Mouse (Mus musculus) lung, postnatal 36 days (tissue): ENCODE data around the gene Timp3.

ENCODE experiments used
- DNase-seq: peaks from one replicate; pipeline ENCODE4 v3.0.0; 2022; ENCODE audit warnings: mixed read lengths

The Timp3 gene

DNA sequence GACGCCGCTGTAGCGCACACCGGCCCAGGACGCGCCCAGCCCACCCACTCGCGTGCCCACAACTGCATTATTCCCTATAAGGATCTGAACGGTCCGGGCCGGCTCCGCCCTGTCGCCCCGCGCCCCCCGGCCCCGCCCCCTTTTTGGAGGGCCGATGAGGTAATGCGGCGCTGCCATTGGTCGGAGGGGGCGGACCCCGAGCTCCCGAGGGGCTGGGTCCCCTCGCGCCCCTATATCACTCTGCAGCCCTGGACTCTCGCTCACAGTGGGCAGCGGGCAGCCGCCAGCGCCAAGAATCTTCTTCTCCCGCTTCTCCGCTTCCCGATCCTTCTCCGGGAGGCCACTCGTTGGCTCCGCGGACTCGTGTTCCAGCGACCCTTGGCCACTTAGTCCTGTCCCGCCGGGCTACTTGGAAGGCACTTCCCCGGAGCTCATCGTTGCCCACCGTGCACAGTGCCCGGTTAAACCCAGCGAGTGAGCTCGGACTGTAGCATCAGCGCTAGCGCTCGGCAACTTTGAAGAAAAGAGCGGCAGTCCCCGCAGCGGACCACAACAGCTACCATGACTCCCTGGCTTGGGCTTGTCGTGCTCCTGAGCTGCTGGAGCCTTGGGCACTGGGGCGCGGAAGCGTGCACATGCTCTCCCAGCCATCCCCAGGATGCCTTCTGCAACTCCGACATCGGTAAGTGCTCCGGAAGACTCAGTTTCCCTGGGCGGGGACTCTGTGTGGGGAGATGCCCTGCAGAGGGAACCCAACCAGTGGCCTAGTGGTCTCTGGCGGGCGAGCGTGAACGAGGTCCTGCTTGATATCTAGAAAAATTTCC is at the start of gene Timp3:
Timp3 (plus strand) TSS at position 80 of the 824 bp plus-strand sequence.
- DNase-seq: peak; percentile 88

DNA sequence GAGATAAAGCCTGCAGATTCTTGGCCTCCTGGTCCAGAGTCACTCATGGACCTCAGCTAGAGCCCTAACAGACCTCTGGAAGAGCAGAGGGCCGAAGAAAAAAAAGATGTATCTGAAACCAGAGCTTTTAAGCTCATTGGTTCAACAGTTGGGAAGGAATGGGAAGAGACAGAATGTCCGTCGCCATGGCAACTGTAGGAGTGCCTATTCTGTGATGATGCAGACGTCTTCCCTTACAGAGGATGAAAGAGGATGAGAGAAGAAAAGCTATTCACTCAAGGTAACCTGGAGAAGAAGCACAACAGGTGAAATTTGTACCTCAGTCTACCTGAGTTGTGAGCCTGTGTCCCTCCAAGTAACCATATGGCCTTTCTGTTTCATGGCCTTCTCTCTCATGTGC is 44.0 kb upstream of the Timp3 start:
- DNase-seq: no peak

DNA sequence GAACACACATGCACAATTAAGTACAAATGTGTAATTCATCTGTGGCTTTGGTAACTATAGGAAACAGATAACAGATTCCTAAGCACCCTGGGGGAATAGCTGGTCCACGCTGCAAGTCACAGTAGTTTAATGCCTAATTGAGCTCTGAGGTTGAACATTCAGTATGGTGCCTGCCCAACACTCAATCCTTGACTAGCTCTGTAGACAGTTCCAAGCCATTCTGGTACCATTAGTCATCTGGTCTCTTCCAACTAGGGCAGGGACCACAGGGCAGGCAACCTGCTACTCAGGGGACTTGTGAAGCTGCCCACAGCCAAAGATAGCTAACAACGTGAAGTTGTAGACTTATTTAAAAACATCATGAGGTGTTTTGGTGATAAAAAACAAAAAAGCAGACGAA is 43.1 kb upstream of the Timp3 start:
- DNase-seq: no peak

DNA sequence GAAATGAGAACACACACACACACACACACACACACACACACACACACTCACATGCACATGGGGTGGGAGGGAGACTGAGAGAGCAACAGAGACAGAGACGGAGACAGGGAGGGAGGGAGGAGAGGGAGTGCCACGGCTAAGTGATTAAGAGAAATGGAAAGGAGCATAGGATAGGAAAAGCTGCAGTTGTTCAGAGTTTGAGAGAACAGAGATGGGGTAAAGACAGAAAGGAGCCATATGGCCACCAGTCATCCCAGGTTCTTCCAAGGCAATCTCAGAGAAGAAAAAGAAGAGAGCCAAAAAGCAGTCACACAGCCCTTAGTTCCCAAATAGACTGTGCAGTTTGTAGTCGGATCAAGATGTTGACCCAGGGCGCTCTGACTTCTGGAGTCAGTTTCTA is 42.1 kb upstream of the Timp3 start:
- no peak for DNase-seq

DNA sequence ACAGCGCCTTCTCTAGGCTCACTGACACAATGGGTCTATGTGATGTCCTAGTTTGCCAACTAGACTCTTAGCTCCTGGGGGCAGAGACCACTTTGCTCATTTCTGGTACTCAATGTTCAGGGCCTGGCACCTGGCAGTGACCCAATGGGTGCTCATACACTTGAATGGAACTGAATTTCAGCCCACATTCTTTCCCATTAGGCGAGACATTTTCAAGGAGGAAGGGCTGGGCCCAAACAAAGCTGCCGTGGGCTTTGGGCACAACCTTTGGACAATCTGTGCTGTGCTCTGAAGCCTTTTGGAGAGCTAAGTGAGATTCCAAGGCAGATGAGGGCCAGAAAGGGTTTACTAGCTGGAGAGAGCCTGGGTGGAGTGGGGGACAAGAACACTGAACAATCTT is 41.2 kb upstream of the Timp3 start:
- peak; percentile 84 for DNase-seq

DNA sequence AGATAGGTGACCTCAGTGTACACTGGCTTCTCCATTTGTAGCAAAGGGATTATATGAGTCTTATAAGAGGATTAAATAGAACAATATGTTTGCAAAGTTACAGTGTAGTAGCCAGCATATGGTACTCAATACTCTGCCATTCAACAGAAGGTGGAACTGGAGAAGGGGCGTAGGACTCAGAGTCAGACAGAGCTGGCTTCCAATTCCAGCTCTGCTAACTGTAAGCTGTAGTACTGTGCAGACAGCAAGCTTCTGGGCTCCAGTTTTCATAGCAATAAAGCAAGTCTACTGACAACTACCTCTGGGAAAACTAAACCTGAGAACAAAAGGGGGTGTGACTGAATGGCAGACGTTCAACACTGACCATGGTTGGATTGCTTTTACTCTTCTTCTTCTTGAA is 38.4 kb upstream of the Timp3 start:
- DNase-seq: no peak

DNA sequence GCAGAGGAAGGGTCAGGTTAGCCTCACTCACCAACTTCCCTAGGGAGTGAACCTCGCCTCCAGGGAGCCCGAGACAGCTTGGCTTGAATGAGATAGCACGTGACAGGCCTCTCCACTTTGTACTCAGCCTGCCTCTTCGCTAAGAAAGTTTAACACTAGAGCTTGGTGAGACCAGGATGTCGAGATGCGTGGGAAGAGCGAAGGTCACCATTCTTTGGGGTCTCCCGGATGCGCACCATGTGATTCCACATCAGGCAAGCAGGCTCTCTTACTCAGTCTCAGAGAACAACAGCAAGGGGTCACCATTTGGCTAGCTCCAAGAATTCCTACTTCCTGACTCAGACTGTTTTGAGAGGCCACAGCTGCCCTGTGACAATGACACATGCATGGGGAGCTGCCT is 35.6 kb upstream of the Timp3 start:
- DNase-seq: peak; percentile 47

DNA sequence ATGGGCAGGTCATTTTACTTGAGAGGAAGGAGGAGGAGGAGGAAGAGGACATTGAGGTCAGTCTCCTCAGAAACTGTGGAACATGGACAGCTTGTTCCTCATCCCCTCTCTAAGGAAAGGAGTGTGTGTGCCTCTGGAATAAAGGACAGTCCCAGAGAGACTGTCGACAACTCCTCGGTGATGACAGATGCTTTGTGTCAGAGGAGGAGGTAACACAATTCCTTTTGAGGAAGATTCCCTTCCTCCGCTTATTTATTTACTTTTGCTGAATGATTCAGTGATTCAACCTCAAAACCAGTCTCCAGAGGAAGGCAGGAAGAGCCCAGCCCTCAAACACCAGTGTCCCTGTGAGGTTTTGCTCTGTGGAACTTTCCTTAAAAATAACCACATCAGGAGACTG is 29.9 kb upstream of the Timp3 start:
- peak; percentile 44 for DNase-seq

DNA sequence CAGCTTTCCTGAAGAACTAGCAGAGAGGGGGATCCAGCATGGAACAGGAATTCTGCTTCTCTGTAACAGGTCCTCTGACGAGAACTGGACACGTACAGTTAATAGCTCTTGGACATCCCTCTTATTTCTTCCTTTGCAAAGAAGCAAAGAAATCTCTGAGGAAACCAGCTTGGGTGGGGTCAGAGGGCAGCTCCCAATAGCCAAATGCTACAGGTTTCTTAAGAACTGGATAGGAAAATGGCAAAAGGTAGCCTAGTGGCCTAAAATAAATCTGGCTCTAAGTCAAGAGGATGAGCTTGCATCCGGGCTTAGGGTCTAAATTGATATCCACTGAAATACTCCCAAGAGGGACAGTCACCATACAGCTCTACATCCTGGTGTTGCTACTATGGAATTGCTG is 27.3 kb upstream of the Timp3 start:
- no peak for DNase-seq

DNA sequence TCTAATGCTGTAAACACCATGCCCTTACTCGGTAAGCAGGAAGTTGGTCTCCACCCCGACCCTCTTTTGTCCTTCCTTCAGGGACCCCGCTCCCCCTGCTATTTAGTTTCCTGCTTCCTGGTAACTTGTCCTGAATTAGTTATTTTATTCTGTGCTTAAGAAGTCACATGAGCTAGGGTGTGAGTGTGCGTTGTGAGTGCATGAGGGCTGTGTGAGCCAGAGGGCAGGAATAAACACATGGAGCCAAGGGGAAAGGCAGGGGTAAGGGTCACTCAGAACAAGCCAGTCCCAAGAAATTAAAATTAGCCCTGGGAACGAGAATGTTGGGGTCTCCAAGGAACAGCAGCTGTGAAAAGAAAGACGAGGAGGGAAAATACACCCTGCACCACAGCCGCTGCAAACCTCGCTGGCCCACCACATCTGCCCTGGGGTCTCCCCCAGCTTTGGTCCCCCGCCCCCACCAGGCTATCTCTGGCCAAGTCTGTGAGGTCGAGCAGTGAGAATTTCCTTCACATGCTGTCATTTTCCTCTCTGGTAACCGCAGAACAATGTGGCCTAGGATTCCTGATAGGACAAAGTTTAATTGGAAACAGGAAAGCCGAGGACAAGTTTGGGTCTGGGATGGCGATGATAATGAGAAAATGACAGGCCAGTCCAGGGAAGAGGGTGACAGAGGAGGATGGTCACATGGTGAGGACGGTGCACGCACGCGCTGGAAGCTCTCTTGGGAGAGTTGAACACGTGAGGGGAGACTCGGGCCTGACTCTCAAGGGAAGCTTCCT is 26.6 kb upstream of the Timp3 start:
- DNase-seq: peak; percentile 78

DNA sequence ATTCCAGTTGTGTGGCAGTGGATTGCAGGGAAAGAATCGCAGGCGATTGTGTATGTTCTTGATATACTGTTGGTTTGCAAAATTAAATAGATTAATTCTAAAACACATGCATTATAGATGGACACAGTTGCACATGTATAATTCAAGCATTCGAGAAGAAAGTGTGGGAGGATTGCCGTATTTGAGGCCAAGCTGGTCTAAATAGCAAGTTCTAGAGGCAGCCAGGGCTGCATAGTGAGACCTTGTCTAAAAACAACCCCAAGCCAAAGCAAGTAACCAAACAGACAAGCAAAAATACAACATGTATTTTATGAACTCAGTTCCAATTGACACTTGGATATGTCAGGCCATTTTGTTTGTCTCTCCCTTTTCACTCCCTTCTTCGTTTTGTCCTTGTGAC is 24.6 kb upstream of the Timp3 start:
- no peak for DNase-seq

DNA sequence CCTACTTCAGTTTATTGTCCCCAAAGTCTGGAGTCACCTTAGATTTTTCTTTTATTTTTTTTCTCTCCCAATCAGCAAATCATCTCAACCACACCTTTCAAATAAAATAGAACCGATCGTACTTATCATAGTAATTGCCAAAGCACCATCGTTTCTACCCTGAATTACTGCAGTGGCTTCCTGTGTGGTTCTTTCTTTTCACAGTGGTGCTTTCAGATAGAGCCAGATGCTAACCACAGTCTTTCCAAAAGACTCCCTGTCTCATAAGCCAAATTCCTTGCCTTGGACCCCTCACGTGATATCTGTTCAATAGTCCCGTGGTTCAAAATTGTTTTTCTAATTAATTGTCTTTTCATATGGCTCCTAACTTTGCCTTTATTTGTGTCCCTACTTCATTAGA is 22.8 kb upstream of the Timp3 start:
- DNase-seq: no peak

DNA sequence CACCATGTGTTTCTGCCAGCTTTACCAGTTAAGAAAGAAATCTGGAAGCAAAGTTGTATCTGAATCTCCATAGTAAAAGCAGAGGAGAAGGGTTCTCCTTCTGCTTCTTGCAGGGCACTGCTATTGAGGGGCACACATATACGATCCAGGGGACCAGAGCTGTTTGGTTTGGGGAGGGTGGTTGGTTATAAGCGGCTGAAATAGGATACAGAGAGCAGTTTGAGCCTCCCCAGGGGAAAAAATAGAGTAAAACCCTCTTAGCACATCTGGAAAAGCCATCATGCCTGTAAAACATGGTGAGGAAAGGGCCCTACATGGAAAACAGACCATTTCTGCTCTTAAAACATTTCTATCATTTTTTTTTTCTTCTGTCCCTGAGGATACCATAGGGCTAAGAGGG is 21.7 kb upstream of the Timp3 start:
- DNase-seq: no peak

DNA sequence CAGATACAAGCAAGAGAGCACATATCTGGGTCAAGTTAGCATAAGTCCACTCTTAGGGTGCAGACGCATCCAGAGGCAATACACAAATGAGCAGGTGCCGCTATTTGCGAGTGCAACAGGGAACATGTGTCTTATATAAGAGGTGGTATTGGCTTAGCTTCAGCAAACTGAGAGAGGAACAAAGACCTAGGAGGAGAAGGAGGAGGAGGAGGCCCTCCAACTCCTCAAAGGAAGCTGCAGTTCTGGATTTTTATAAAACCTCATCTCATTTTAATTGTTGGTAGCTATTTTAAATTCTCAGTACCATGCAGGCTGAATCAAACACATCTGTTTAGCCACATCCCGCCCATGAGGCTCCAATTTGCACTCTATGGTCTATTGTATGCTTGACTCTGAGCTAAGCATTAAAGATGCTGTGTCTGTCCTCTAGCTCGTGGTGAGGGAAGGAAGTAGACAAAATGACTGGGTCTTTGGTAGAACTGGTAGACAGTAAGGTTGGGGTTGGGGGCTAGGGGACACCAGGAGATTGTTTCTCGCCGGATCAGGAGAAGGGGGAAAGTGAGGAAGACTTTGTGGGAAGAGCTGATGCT is 20.5 kb upstream of the Timp3 start:
- no peak for DNase-seq

DNA sequence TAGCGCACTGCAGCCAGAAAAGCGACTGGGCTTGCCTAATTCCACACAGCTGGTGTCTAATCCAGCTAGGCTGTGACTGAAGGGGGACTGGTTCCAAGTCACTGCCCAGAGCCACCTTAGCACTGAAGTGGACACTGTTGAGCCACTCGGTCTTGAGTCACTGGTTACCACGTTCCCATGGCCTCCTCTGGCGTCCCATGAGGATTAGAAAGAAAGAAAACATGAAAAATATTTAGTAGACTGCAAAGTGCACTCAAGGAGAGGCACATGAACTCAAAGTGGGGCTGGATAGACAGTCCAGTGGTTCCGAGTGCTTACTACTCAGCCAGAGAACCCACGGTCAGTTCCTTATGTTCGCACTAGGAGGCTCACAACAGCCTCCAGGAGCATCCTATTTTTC is 18.9 kb upstream of the Timp3 start:
- peak; percentile 70 for DNase-seq

DNA sequence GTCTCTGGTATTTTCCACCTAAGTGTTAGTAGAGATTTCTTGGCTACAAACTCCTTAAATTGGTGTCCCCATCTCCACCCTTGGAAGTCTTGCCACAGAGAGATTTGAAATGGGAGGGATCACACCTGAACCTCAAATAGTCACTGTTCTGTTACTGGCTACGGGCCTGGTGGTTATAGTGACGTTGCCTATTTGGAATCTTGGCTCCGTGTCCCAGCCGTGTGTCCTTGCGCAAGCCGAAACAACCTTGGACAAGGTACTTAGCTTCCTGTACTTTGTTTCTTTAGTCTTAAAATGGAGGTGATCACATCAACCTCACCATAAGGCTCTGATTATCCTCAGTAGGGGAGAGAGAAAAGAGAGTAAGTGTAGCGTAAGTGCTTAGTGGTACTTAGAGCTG is 13.7 kb upstream of the Timp3 start:
- DNase-seq: peak; percentile 87

DNA sequence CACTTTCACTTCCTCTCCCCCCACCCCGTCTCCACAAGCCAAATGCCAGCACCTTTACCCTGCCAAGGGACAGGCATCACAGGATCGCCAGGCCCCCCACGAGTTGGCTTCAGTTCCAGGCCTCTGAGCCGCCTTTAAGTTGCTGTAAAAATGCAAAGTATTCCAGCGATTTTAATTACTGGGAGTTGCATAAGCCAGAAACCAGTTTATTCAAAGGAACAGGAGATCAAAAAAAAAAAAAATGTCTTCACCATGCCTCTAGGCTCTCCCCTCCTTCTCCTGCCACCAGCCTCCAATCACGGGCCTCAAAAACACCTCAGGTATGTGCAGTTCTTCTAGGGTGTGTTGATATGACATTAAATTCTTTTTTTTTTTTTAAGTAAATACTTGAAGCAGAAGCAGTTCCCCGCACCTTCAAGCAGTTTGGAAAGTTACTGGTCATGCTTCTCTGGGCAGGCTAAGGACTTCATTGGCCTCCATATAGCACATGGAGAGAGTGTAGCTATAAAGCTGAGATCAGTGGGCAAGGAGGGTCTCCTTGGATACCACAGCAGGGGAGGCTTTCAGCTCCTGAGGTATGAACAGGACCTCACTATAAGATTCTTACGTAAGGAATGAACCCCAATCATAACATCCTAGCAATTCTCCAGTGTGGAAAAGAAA is 9.9 kb upstream of the Timp3 start:
- DNase-seq: peak; percentile 89

DNA sequence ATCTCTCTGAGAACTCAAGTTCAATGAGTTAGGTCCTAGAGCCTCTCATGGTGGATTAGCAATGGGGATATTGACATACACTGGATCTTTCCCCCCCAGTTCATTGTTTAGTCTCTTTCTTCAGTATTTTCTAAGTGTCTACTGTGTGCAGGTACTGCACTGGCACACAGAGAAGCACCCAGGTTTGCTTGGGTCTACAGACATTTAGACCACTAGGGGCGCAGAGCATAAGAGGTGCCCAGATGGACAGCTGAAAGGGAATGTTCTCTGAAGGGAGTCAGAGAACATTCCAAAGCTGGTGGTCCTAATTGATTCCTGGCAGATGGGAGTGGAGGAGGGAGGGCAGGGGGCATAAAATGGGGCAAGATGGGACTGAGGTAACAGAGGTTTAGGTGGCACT is 6.3 kb upstream of the Timp3 start:
- no peak for DNase-seq

DNA sequence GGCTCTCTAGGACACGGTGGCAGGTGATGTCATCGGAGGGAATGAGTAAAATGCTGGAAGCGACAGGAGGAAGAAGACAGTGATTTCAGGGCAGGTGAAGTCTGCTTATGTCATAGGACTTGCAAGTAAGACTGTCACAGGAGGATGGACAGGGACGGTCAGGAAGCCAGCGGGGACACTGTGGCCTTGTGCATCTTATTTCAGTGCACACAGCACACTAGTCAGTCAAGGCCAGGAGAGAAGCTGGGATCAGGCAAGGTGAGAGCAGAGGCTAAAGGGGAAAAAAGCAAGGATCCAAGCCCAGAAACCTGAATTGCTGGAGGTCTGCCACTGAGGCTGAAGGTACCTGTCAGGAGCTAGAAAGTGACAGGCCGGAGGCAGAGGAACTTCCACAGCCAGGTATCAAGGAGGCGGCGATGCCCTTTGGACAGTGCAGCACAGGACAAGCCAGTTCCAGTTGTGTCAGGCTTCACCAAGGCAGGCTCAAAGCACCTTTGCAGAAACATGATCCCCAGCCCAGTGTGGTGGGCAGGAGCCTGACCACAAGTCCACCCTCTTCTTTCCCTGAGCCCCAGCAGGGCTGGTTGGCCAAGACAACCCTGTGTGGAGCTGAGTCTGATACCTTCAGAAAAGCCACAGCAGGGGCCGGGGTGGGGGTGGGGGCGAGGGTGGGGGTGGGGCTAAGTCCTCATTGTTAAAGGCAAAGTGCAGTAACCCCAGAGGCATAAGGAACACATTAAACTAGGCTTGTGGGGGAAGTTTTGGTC is 5.4 kb upstream of the Timp3 start:
- no peak for DNase-seq

DNA sequence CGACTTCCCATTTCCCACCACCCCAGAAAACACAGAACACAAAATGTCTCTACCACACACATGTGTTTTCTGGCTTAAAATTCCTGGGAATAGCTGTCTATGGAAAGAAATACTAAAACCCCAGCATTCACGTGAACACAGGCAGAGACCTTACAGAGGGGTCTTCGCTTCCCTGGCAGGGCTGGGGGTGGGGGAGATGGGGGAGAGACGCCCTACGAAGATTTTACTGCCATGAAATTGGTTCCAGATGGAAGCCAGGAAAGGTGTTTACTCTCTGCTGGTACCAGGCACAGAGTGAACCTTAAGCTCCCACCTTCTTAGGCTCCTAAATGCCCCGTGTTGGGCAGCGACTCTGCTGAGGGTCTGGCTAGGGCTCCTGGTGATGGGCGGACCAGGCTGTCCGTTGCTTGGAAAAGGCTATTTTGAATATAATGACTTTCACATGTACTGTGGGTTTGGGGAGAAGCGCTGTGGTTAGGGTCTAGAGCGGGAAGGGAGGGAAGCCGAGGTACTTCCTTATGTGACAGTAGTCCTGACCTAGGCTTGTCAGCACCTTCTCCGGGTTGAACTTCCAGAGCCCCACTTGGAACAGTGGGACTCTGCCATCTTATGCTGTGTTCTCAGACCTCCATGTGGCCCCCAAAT is 4.6 kb upstream of the Timp3 start:
- DNase-seq: no peak

DNA sequence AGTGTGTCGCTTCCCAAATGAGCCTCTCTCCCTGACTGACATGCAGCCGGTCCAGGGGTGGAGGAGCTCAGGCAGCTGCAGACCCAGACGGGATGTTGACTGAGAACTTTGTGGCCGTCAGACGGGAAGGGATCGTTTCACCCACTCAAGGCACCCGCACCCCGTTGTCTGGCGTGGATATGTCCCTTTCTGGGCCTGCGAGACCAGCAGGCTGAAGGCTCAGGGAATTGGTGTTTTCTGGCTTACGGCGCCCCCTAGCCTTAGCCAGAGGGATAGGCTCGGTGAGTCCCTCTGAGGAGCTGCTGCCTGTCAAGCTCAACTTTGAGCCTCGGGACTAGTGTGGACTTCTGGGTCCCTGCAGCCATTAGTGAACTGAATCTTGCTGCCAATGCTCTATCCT is 4.1 kb upstream of the Timp3 start:
- DNase-seq: peak; percentile 86

DNA sequence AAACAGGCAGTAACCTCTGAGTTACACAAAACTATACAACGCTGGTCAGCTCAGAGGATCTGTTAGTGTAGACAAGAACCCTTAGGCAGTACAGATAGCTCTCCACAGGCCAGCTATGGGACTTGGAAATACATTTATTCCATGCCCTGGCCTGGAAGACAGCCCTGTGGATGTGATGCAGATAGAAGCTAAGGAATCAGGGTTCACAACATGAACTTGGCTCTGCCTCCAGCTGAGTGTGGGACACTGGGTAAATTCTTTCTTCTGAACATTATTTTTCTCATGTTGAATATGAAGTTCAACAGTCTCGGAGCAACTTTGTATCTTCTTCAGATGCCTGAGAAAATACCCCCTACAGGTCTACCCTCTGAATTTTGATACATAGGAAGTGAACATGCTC is 2.9 kb upstream of the Timp3 start:
- no peak for DNase-seq
